Comparison of ENCODE assay signal across 8 mouse cellular contexts in the genomic region with DNA sequence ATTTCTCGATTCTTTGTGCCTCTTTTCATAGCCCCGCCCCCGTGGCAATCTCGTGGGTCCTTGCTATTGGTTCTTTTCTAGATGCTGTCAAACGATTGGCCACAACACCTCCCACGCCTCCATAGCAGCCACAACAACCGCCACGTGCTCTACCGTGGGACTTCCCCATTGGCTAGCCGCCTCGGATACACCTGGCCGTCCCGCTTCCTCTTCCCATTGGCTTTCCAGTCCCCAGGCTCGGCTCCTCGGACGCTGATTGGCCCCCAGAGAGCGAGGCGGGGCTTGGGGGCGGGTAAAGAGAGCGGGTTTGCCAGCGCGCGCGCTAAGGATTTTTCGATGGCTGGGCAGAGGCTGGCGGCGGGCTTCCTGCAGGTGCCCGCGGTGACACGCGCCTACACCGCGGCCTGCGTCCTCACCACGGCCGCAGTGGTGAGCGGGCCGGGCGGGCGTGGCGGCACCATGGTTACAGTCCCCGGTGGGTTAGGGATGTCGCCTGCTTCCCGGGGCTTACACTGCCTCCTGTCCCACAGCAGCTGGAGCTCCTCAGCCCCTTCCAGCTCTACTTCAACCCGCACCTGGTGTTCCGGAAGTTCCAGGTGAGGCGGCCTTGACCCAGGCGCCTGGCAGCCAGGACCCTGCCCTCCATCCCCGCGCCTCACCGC. TPM values are rescaled to one million over a fixed set of nuclear protein-coding genes. Genes with fewer than 3 reads are reported as not detected.
DNase-seq lines count a peak whose midpoint lies in the region; ATAC-seq and TF ChIP-seq lines count a peak whose summit lies in the region.

A gene (plus strand): TSS at position 325 of the 662 bp plus-strand sequence.

- peak within 1 kb of the TSS; percentile 87 for H3K4me2 ChIP-seq in hindbrain, embryonic 12.5 days (replicated peaks)
- H3K4me2 ChIP-seq in lung, postnatal 0 days (replicated peaks; ENCODE audit: low read depth, low read length) = peak within 1 kb of the TSS; percentile 71

- no peak for TF ChIP-seq CTCF in lung, postnatal 0 days (IDR thresholded peaks at IDR 0.05)

- peak; percentile 100 for ATAC-seq in hindbrain, embryonic 12.5 days (ENCODE audit: low FRiP score)
- ATAC-seq in lung, postnatal 0 days = peak; percentile 99

- H3K27ac ChIP-seq in hindbrain, embryonic 12.5 days = peak within 1 kb of the TSS; percentile 62; the same call in 1 of the 2 replicates
- H3K27ac ChIP-seq in lung, postnatal 0 days (ENCODE audit: low read length) = no peak within 1 kb of the TSS

- peaks cover 25% of the 10 kb centered on the region for H3K4me1 ChIP-seq in hindbrain, embryonic 12.5 days
- peaks cover 8% of the 10 kb centered on the region; the same call in 1 of the 2 replicates for H3K4me1 ChIP-seq in lung, postnatal 0 days (ENCODE audit: insufficient read depth, low read depth, low read length)

- peak within 1 kb of the TSS; percentile 56 for H3K9ac ChIP-seq in hindbrain, embryonic 12.5 days
- 0 out of 2 replicates have a peak within 1 kb of the TSS, but pooled peaks have one; percentile 12 for H3K9ac ChIP-seq in lung, postnatal 0 days (replicated peaks; ENCODE audit: low read depth)

- peaks cover 36% of the 10 kb centered on the region for H3K36me3 ChIP-seq in hindbrain, embryonic 12.5 days
- H3K36me3 ChIP-seq in lung, postnatal 0 days (ENCODE audit: insufficient read depth, low read length) = 0 out of 2 replicates have a peak, but pooled peaks cover 13% of the 10 kb centered on the region

- 2% methylated on average over 45 of the region's 51 CpGs for WGBS in hindbrain, embryonic 12.5 days
- 2% methylated on average over 40 of the region's 51 CpGs for WGBS in lung, postnatal 0 days

- no peaks in the 10 kb centered on the region for H3K9me3 ChIP-seq in hindbrain, embryonic 12.5 days (replicated peaks)
- H3K9me3 ChIP-seq in lung, postnatal 0 days (ENCODE audit: low read length) = no peaks in the 10 kb centered on the region

- peak within 1 kb of the TSS; percentile 41 for H3K4me3 ChIP-seq in hindbrain, embryonic 12.5 days
- H3K4me3 ChIP-seq in lung, postnatal 0 days (ENCODE audit: low read depth, low read length) = peak within 1 kb of the TSS; percentile 23

- no peak for TF ChIP-seq EP300 in lung, postnatal 0 days (IDR thresholded peaks at IDR 0.05)

- DNase-seq in Muller cell, postnatal 12 days (ENCODE audit: inconsistent ontology term) = peak; percentile 98
- peak; percentile 97 for DNase-seq in cerebellum, postnatal 10 days
- DNase-seq in frontal cortex, postnatal 14 days (ENCODE audit: low spot score in 2 of 2) = peak; percentile 93 to 97
- DNase-seq in layer of hippocampus, postnatal 10 days (ENCODE audit: low spot score in 2 of 2) = peak; percentile 93 to 95
- peak; percentile 98 for DNase-seq in lung, postnatal 0 days (ENCODE audit: low spot score)
- DNase-seq in ovary, postnatal 14 days (ENCODE audit: low spot score) = peak; percentile 76
- DNase-seq in thymus, postnatal 10 days (ENCODE audit: low spot score in 2 of 2) = peak; percentile 91 to 94

- no peaks in the 10 kb centered on the region for H3K27me3 ChIP-seq in hindbrain, embryonic 12.5 days
- no peaks in the 10 kb centered on the region for H3K27me3 ChIP-seq in lung, postnatal 0 days (replicated peaks; ENCODE audit: insufficient read depth, low read length)

RNA-seq across cellular contexts. Expression of the gene that starts here (rescaled TPM):
- polyA plus RNA-seq in hindbrain, embryonic 12.5 days (2016; fragmentation: Nextera tagmentation; extraction: Ambion mirVana) = 2.7 and 2.9 TPM in 2 replicates
- 1 to 10 TPM in 1 of 2 experiments, not detected in 1; 1.7 TPM for total RNA-seq in layer of hippocampus, postnatal 10 days (2021)
- polyA plus RNA-seq in lung, postnatal 0 days (2015; fragmentation: Nextera tagmentation; extraction: Ambion mirVana) = 1.2 TPM in 2 replicates
